Mouse (Mus musculus) MEL (cell line): Measurements from ENCODE around the gene Rtn1.

Experiments used
- EP300 ChIP-seq, 2 experiments: IDR thresholded peaks; 2 replicates each; pipeline ENCODE4 v1.6.1; 2011; ENCODE audit warnings: improper control_type of control experiment in 2 of 2, low read length in 2 of 2, low read depth in 1 of 2, mild to moderate bottlenecking in 1 of 2
- MAFK ChIP-seq: IDR thresholded peaks from 2 replicates; pipeline ENCODE4 v1.6.1; 2011; ENCODE audit warnings: low read depth, mild to moderate bottlenecking, low read length, improper control_type of control experiment, borderline replicate concordance
- POLR2AphosphoS5 ChIP-seq: IDR thresholded peaks from 2 replicates; pipeline ENCODE4 v1.6.1; 2012; ENCODE audit warnings: low read depth, borderline replicate concordance, mild to moderate bottlenecking, inconsistent platforms, low read length, moderate library complexity, mixed read lengths
- SIN3A ChIP-seq: IDR thresholded peaks from 2 replicates; pipeline ENCODE4 v1.6.1; 2012; ENCODE audit warnings: low read length, improper control_type of control experiment, inconsistent platforms

DNA sequence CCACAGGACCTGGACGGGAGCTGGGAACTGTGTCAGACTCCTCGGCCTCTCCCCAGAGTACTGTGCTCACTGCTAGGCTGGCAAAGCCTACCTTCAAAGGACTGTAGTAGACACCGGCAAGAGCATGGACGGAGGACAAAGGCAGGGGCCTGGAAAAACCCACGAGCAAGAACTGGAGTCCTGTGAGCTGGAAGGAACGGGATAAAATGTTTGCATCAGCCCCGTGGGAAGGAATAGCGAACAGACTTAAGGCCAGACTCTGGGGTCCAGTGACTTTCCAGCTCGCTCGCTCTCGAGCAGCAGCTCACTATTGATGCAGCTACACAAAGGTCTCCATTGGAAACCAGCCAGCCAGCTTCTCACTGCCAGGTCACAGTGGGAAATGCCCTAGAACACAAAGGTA, 34.0 kb downstream of the Rtn1 start:
- no peak for TF ChIP-seq MAFK
- TF ChIP-seq POLR2AphosphoS5, result no peak
- no peak for TF ChIP-seq SIN3A
- TF ChIP-seq EP300 (IDR thresholded peaks at IDR 0.05; ENCODE audit: low read depth in 1 of 2, low read length in 2 of 2), result no peak
